Mouse (Mus musculus): ENCODE results near the gene Nek7.

Gene Nek7

GRCm38 (mm10) chr1:138568434-138569232 lies 51.3 kb downstream of the Nek7 start:
- peak; percentile 42 for DNase-seq

- no peak for DNase-seq
Measured at GRCm38 (mm10) chr1:138567946-138568345, 52.0 kb downstream of the Nek7 start.

GRCm38 (mm10) chr1:138564677-138565076 lies 55.3 kb downstream of the Nek7 start:
- no peak for DNase-seq

- no peak for DNase-seq
Measured at GRCm38 (mm10) chr1:138560733-138561132, 59.2 kb downstream of the Nek7 start.

DNA sequence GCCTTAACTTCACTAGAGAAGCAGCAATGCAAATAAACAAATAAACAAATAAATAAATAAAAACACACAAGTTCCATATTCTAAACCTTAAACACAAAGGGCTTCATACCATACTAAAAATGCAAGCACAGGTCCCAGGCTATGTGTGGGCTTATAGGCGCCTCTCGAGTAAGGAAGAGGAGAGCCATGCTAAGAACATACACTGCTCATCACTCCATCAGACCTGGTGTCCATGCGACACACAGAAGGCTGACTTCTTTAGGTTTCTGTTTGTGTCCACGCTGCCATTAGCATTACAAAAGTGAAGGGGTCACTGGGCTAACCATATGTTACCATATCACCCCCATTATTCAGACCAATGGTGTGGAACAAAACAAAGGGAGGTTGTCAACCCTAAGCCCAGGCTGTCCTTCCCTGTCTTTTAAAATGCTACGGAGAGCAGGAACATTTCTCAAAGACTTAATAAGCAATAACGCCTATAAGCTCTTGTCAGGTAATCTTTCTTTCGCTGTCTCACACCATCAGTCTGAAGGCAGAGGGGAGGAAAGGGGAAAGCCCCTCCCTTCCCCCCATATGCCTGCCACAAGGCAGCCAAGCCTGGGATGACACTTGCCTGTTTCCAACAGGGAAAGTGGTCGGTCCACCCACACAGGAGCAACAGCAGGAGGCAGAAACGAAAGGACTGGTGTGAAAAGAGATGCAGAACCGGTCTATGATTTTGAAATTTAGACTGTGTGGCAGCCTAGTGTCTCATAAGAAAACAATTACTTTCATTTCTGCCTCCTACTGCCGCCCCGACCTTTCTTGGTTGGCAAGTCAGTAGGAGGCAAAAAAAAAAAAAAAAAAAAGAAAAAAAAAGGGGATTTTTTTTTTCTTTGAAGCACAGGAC lies 60.5 kb downstream of the Nek7 start:
- no peak for DNase-seq

DNA sequence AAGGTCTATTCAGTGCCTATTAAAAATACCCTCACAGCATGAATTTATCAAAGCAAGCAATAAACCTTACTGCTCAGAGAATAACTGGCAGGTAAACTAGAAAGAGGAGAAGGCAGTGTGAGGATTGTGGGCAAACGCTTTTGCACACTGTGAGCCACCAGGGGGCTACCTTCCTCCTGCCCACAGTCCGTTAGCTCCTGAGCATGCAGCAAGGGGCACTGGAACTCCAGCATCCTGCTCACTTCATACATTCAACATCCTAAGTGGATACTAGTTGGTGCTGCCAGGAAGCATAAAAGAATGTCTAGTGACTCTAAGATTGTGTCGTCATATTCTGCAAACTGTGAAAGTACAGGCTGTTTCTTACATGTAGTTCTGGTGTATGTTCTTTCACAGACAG lies 61.6 kb downstream of the Nek7 start:
- DNase-seq: no peak

- peak; percentile 78 for DNase-seq
Measured at GRCm38 (mm10) chr1:138554926-138555325, 65.0 kb downstream of the Nek7 start.

GRCm38 (mm10) chr1:138550184-138550583 lies 69.8 kb downstream of the Nek7 start:
- no peak for DNase-seq

DNA sequence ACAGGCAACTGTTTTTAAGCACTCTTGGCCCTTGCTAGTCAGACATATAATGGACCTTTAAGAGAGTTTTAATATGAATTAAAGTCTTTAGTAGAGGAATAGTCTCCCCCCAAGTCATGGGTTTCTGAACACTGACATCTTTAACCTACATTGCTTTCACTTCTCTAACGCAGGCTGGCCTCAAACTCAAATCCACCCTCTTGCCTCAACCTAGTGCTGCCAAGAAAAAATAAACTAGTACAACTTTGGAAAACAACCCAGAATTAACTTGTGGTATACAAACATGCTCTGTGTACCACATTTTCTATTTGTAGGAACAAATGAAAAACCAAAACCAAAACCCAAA lies 77.8 kb downstream of the Nek7 start:
- no peak for DNase-seq

GRCm38 (mm10) chr1:138541495-138542169 lies 78.3 kb downstream of the Nek7 start:
- DNase-seq: no peak

DNA sequence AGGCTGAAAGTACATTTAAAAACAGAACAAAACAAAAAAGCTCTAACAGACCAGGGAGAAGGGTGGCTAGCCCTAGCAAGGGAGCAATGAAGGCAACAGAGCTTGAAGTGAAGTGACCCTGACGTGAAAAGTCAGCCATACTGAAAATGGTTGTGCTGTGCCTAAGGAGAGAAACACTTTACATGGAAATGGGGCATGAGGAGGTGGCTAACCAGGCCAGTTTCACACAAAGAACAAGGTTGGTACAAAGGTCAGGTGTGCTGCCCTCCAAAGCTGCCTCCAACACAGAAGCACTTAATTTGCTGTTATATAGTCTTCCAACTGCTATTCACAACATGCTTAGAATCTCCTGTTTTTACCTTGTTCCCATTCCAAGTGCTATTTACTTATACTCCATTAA lies 80.2 kb downstream of the Nek7 start:
- DNase-seq: peak; percentile 65

DNA sequence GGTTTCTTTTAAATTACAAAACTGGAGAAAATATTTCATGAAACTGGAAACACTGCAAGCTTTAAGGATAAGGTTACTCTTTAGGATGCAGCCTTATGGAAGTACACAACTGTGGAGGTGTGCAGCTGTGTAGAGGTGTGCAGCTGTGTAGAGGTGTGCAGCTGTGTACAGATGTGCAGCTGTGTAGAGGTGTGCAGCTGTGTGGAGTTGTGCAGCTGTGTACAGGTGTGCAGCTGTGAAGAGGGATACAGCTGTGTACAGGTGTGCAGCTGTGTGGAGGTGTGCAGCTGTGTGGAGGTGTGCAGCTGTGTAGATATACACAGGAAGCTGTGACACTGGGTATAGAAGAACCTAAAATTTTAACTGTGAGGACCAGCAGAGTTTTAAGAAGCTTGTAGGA lies 81.7 kb downstream of the Nek7 start:
- DNase-seq: no peak

DNA sequence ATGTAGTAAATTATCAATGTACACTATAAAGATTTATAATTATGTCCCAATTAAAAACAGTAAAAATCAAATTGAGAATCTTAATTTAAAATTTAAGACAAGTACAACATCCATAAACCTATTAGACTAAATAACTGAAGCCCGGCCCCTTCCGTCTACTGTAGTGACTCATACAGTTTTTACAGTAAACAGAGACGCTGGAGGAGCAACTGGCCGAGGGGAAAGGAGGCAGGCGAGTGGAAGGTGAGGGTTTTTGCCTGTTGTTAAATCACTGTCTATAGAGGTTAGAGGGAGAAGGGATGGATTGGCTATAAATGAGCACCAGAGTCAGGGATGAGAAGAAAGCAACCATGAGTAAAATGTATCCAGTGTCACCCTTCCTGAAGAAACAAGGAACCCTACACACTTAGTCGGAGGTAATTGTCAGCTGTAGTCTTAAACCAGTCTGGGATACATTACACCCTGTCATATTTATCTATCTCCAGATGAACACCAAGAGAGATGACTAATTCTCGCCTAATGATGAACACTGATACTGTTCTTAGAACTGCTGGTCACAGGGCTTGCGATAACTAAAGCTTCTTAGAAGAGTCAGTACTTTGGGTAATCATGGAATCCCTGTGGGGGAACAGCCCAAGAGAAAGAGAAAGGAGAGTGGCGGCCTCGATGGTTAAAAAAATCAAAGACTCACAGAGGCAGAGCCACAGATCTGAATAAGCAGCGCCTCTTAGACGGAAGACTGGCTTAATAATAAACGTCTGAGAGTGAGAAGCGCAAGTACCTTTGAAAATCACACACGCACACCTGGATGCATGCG lies 84.0 kb downstream of the Nek7 start:
- DNase-seq: no peak

GRCm38 (mm10) chr1:138530604-138531003 lies 89.3 kb downstream of the Nek7 start:
- DNase-seq: no peak

DNA sequence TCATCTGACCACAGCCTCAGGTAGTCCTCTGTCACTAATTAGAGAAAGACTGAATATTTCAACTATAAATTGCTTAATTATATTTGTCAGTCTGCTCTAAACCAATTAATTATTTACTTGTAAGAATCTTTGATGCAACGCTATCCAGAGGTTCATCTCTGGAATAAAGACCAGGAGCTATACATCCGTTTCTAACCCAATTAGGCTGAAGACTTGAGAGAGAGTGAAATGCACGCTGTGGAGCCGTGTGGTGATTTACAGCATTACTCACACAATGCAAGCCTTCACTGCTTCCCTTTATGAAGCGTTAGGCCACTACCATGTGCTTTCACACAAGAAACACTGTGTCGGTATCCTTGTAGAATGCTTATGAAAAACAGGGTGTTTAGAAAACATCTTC lies 96.0 kb downstream of the Nek7 start:
- DNase-seq: no peak

DNA sequence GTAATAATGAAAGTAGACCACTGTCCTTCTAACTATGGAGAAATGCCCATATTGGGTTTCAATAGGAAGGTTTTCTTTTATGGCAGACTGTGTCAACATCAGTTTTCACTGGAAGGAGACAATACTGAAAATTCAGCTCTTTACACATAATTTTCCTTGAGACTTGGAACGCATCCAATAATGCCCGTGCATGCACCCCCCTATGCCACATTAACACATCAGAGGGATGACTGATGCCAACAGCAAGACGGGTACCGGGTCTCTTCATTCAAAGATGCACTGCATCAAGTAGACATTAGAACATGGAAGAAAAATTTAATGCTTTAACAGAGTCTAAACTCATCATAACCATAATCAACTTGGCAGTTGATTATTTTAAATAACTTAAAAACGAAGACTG lies 101.7 kb downstream of the Nek7 start:
- no peak for DNase-seq

DNA sequence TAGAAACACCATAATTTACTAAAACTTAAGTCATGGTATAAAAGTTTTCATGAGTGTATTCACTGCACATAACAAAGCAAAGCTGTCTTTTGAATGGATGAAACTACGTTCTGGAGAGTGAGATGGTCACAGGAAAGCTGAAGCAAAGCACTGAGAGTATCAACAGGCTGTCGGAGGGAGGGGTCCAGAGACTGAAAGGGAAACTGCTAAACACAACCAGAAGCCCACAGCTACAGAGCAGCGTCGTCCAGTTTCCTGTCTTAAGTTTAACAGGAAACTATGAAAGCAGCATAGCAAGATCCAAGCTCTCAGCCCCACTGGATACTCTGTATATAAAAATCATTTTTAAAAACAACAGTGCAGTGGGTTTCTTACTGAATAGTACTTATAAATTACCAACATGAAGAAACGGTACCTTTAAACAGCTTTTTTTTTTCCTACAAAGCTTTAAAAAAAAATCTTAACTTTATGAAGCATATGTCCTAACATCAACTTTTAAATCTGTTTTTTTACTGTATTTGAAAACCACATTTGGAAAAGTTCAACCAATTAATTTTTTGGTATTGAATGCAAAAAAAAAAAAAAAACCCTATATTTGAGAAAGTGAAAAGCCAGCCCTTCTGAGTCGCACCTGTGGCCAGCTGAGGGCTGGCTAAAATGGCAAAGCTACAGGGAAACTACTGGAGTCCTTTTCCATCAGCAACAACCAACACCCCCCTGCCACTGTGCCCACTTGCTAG lies 102.4 kb downstream of the Nek7 start:
- no peak for DNase-seq

DNA sequence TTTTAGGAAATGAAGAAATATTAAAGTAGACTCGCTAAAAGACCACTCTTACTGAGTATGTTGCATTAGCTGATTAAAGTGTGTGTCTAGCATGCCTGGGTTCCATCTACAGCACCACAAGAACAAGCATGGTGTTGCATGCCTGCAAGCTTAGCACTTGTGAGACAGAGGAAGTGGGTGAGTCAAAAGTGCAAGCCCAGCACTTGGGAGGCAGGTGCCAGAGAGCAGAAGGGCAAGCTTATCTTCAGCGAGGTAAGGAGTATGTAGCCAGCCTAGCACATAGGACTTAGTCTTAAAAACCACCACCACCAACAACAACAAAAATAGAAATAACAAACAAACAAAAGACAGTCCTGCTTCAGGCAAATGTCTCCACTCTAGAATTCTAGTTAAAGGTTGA lies 103.0 kb downstream of the Nek7 start:
- DNase-seq: no peak

GRCm38 (mm10) chr1:138515362-138515761 lies 104.6 kb downstream of the Nek7 start:
- no peak for DNase-seq

GRCm38 (mm10) chr1:138513982-138514381 lies 106.0 kb downstream of the Nek7 start:
- peak; percentile 44 for DNase-seq

- no peak for DNase-seq
Measured at GRCm38 (mm10) chr1:138510566-138510965, 109.4 kb downstream of the Nek7 start.

DNA sequence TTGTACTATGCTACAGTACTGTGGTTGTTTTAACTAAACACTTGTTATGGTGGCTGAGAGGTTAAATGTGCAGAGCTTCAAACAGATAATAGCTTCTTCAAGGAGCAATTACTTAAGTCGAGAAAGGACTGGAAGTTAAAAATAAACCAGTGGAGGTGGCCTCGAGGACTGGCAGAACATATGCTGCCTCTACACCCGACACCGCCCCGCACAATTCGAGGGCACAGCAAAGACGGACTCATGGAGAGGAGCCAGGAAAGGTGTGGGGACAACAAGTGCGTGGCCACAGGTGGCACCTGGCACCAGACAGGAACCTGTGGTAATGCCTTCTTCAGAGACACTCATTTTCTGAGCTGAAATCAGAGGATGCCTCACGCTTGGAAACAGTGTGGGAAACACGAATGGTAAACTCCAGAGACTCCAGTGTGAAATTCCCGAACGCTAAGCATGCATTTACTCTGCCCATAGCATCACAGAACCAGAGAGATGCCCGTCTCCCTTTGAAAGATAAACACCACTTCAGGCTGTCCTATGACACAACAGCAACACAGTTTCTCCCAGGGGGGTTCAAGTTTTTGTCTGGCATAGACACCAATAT lies 112.4 kb downstream of the Nek7 start:
- peak; percentile 52 for DNase-seq

Measured in kidney, adult 9 months (tissue).